In genomic region chr19:56406581-56406980, GRCm38 (mm10) we compare ENCODE assay signal across 22 mouse cellular contexts. TPM values are rescaled to one million over a fixed set of nuclear protein-coding genes. Genes with fewer than 3 reads are reported as not detected.
A peak's percentile ranks its signal among the peaks of the same experiment; 100 is the strongest.
DNase-seq lines count a peak whose midpoint lies in the region; ATAC-seq and TF ChIP-seq lines count a peak whose summit lies in the region.
"Had no signal": no experiment of that assay in that cellular context is flagged by ENCODE, and none has a peak within 500 bp of the region (broad histone marks: within the 10 kb centered on the region; RNA-seq: fewer than 3 reads in every experiment).

No protein-coding gene starts in this region.

- H3K4me2 ChIP-seq in heart, embryonic 16.5 days (ENCODE audit: low read depth, low read length) = no peak overlapping the region
- no peak overlapping the region for H3K4me2 ChIP-seq in forebrain, postnatal 0 days (ENCODE audit: low read depth)
- H3K4me2 ChIP-seq: forebrain, embryonic 13.5 days; hindbrain, embryonic 14.5 days; kidney, embryonic 15.5 days had no signal

- TF ChIP-seq CTCF in forebrain, postnatal 0 days (IDR thresholded peaks at IDR 0.05; ENCODE audit: low read depth) = no peak

- peaks cover 28% of the 10 kb centered on the region for H3K36me3 ChIP-seq in heart, embryonic 16.5 days (ENCODE audit: control insufficient read depth, insufficient read depth)
- 0 out of 2 replicates have a peak, but pooled peaks cover 4% of the 10 kb centered on the region for H3K36me3 ChIP-seq in forebrain, postnatal 0 days (ENCODE audit: insufficient read depth)
- H3K36me3 ChIP-seq in hindbrain, embryonic 10.5 days = peaks cover 33% of the 10 kb centered on the region

- intact Hi-C loops in heart, postnatal 14 days (cut with DNase I) = no loop called here

- H3K9ac ChIP-seq in heart, embryonic 16.5 days (ENCODE audit: low read length) = no peak overlapping the region
- no peak overlapping the region for H3K9ac ChIP-seq in forebrain, postnatal 0 days
- H3K9ac ChIP-seq: forebrain, embryonic 13.5 days; hindbrain, embryonic 14.5 days; kidney, embryonic 15.5 days had no signal

- H3K27ac ChIP-seq in heart, embryonic 16.5 days (ENCODE audit: low read length) = 0 out of 2 replicates have a peak overlapping the region, but pooled peaks have one; percentile 5
- no peak overlapping the region for H3K27ac ChIP-seq in forebrain, postnatal 0 days (ENCODE audit: low read depth, low read length)
- H3K27ac ChIP-seq in hindbrain, embryonic 10.5 days = no peak overlapping the region
- H3K27ac ChIP-seq: embryonic facial prominence, embryonic 10.5 days; forebrain, embryonic 13.5 days; hindbrain, embryonic 14.5 days; kidney, embryonic 15.5 days had no signal

- H3K27me3 ChIP-seq in heart, embryonic 16.5 days (ENCODE audit: control insufficient read depth, insufficient read depth, low read length) = no peaks in the 10 kb centered on the region
- H3K27me3 ChIP-seq in forebrain, postnatal 0 days (ENCODE audit: insufficient read depth, low read length) = no peaks in the 10 kb centered on the region
- H3K27me3 ChIP-seq in hindbrain, embryonic 10.5 days (ENCODE audit: insufficient read depth, poor library complexity, severe bottlenecking) = no peaks in the 10 kb centered on the region
- H3K27me3 ChIP-seq: CH12.LX; forebrain, embryonic 13.5 days; kidney, embryonic 15.5 days had no signal

- DNase-seq in heart, adult 11 months = peak; percentile 96
- no peak for DNase-seq in heart, adult 8-10 months (ENCODE audit: low spot score)
- DNase-seq in heart, postnatal 14 days = no peak
- DNase-seq in gastrocnemius, adult 8-10 months (ENCODE audit: low spot score in 2 of 2) = peak; percentile 50 to 69
- DNase-seq in heart, postnatal 4 days = peak; percentile 42
- no peak for DNase-seq in forebrain, postnatal 0 days
- no peak for DNase-seq in hindbrain, embryonic 10.5 days (ENCODE audit: low spot score)
- DNase-seq: adrenal gland, adult 2 months; adrenal gland, postnatal 36 days; cerebellum, adult 2 months; cerebellum, postnatal 10 days; kidney, adult 2 months; kidney, postnatal 14 days had no signal

- WGBS in heart, embryonic 16.5 days = 60% methylated on average over 7 of the region's 7 CpGs
- WGBS in forebrain, postnatal 0 days = 97% methylated on average over 7 of the region's 7 CpGs
- WGBS in hindbrain, embryonic 10.5 days = 91% methylated on average over 7 of the region's 7 CpGs

- peak; percentile 37; the same call in 1 of the 2 replicates for ATAC-seq in heart, embryonic 16.5 days (replicated peaks; ENCODE audit: extremely low read depth, insufficient read depth, low FRiP score)
- no peak for ATAC-seq in forebrain, postnatal 0 days
- ATAC-seq: forebrain, embryonic 13.5 days; intestine, embryonic 16.5 days had no signal

- H3K9me3 ChIP-seq in heart, embryonic 16.5 days (replicated peaks; ENCODE audit: control insufficient read depth, low read length) = no peaks in the 10 kb centered on the region
- H3K9me3 ChIP-seq in forebrain, postnatal 0 days (ENCODE audit: low read length) = no peaks in the 10 kb centered on the region
- no peaks in the 10 kb centered on the region for H3K9me3 ChIP-seq in hindbrain, embryonic 10.5 days
- H3K9me3 ChIP-seq: embryonic facial prominence, embryonic 10.5 days; kidney, embryonic 15.5 days had no signal

- H3K4me3 ChIP-seq in heart, embryonic 16.5 days (ENCODE audit: low read length) = no peak overlapping the region
- no peak overlapping the region for H3K4me3 ChIP-seq in forebrain, postnatal 0 days (ENCODE audit: low read depth, low read length)
- no peak overlapping the region for H3K4me3 ChIP-seq in hindbrain, embryonic 10.5 days
- H3K4me3 ChIP-seq: embryonic facial prominence, embryonic 10.5 days; forebrain, embryonic 13.5 days; kidney, embryonic 15.5 days had no signal

- H3K4me1 ChIP-seq in heart, embryonic 16.5 days (ENCODE audit: control insufficient read depth, insufficient read depth, low read length) = peaks cover 4% of the 10 kb centered on the region
- H3K4me1 ChIP-seq in forebrain, postnatal 0 days (ENCODE audit: insufficient read depth) = no peaks in the 10 kb centered on the region
- H3K4me1 ChIP-seq in hindbrain, embryonic 10.5 days (replicated peaks) = no peaks in the 10 kb centered on the region
- H3K4me1 ChIP-seq: forebrain, embryonic 13.5 days; kidney, embryonic 15.5 days had no signal

RNA-seq across cellular contexts. Expression of gene Casp7, which starts 9.7 kb away (rescaled TPM):
- total RNA-seq in heart, adult 8-10 months (2022) = 10 to 100 TPM; 11.0 to 13.7 (median 12.3) TPM
- 27.8 and 33.2 TPM in 2 replicates for polyA plus RNA-seq in heart, embryonic 16.5 days (2015; fragmentation: Nextera tagmentation; extraction: Ambion mirVana)
- 10 to 100 TPM; 16.3 to 17.6 TPM for total RNA-seq in heart, postnatal 14 days (2021)
- total RNA-seq in gastrocnemius, adult 8-10 months (2022) = 1 to 10 TPM; 3.1 to 5.9 (median 4.7) TPM
- 10 to 100 TPM; 26.1 to 26.4 TPM for total RNA-seq in heart, postnatal 4 days (2021)
- 21.4 and 23.7 TPM in 2 replicates for total RNA-seq in forebrain, postnatal 0 days (2014; rRNA removed)
- 23.8 and 28.8 TPM in 2 replicates for polyA plus RNA-seq in forebrain, postnatal 0 days (2015; fragmentation: Nextera tagmentation; extraction: Ambion mirVana)
- 15.4 and 15.7 TPM in 2 replicates for polyA plus RNA-seq in hindbrain, embryonic 10.5 days (2016; fragmentation: Nextera tagmentation; extraction: Ambion mirVana)

RNA-seq across cellular contexts. Expression of gene Nrap, which starts 16.7 kb away (rescaled TPM):
- 100 to 1,000 TPM; 392 to 561 (median 511) TPM for total RNA-seq in heart, adult 8-10 months (2022)
- 49.4 and 52.0 TPM in 2 replicates for polyA plus RNA-seq in heart, embryonic 16.5 days (2015; fragmentation: Nextera tagmentation; extraction: Ambion mirVana)
- total RNA-seq in heart, postnatal 14 days (2021) = 100 to 1,000 TPM; 219 to 250 TPM
- total RNA-seq in gastrocnemius, adult 8-10 months (2022) = 100 to 1,000 TPM; 779 to 919 (median 871) TPM
- total RNA-seq in heart, postnatal 4 days (2021) = 100 to 1,000 TPM; 261 to 291 TPM
- 0.76 and 0.85 TPM in 2 replicates for total RNA-seq in forebrain, postnatal 0 days (2014; rRNA removed)
- 0.64 and 0.86 TPM in 2 replicates for polyA plus RNA-seq in forebrain, postnatal 0 days (2015; fragmentation: Nextera tagmentation; extraction: Ambion mirVana)
- polyA plus RNA-seq in hindbrain, embryonic 10.5 days (2016; fragmentation: Nextera tagmentation; extraction: Ambion mirVana) = 0.05 and 0.08 TPM in 2 replicates
- total RNA-seq: adrenal gland, adult 2 months had no signal
- polyA plus RNA-seq: adrenal gland, adult 2 months had no signal

RNA-seq across cellular contexts. Expression of gene Plekhs1, which starts 54.9 kb away (rescaled TPM):
- under 1 TPM in 3 of 4 experiments, not detected in 1; 0.14 to 0.41 (median 0.33) TPM for total RNA-seq in heart, adult 8-10 months (2022)
- polyA plus RNA-seq in heart, embryonic 16.5 days (2015; fragmentation: Nextera tagmentation; extraction: Ambion mirVana) = 0.06 and 0.09 TPM in 2 replicates
- under 1 TPM; 0.07 to 0.50 TPM for total RNA-seq in heart, postnatal 14 days (2021)
- total RNA-seq in gastrocnemius, adult 8-10 months (2022) = under 1 TPM in 1 of 4 experiments, not detected in 3; 0.11 TPM
- total RNA-seq in heart, postnatal 4 days (2021) = under 1 TPM; 0.62 to 0.65 TPM
- 0.14 and 0.15 TPM in 2 replicates for total RNA-seq in forebrain, postnatal 0 days (2014; rRNA removed)
- polyA plus RNA-seq in forebrain, postnatal 0 days (2015; fragmentation: Nextera tagmentation; extraction: Ambion mirVana) = 0.28 and 0.29 TPM in 2 replicates
- 0.07 TPM in 1 of 2 replicates, not detected in the other for polyA plus RNA-seq in hindbrain, embryonic 10.5 days (2016; fragmentation: Nextera tagmentation; extraction: Ambion mirVana)
- total RNA-seq: CH12.LX; granulocyte monocyte progenitor cell, adult 5-6 weeks; hematopoietic stem cell, adult 5-6 weeks had no signal

Comparison
In these comparisons a context has a peak if more than half of its experiments do, and no peak if none do; other contexts are left out.
1. DNase-seq: peak in heart, adult 11 months (single experiment), gastrocnemius, adult 8-10 months (2 of 2) and heart, postnatal 4 days (single experiment); none in heart, adult 8-10 months (single experiment), heart, postnatal 14 days (0 of 2), forebrain, postnatal 0 days (single experiment) and hindbrain, embryonic 10.5 days (single experiment).
2. RNA of gene Nrap, which starts 16.7 kb away (total RNA-seq): 779 to 919 TPM in gastrocnemius, adult 8-10 months, 392 to 561 TPM in heart, adult 8-10 months, 261 to 291 TPM in heart, postnatal 4 days and 219 to 250 TPM in heart, postnatal 14 days; 0.76 to 0.85 TPM in forebrain, postnatal 0 days; every median in the first group is over 100 times any median in the second.